Mouse (Mus musculus) retina, adult 2 months (tissue): Measurements from ENCODE around the gene Kdm1a.
A peak's percentile ranks its signal among the peaks of the same experiment; 100 is the strongest.

Experiments used
- DNase-seq: peaks from one replicate; pipeline ENCODE4 v3.0.0-alpha.2; 2012; ENCODE audit warnings: low read depth, low spot score

The Kdm1a gene

DNA sequence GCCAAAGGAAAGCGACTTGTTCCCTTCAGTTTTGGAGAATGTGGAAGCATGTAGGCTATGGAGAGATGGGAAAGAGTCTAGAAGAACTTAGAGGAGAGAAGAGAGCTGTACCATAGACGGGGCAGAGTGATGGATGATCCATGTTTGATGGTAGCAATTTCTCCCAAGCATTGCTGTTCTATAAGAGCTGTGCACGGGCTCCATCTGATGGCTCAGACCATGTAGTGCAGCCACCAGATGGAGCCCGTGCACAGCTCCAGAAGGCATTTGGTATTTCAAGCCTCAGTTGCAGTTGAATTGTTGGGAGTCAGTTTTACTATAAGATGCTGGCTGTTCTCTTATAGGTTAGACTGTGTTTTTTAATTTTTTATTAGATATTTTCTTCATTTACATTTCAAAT, 76.1 kb downstream of the Kdm1a start:
- DNase-seq = peak; percentile 46

DNA sequence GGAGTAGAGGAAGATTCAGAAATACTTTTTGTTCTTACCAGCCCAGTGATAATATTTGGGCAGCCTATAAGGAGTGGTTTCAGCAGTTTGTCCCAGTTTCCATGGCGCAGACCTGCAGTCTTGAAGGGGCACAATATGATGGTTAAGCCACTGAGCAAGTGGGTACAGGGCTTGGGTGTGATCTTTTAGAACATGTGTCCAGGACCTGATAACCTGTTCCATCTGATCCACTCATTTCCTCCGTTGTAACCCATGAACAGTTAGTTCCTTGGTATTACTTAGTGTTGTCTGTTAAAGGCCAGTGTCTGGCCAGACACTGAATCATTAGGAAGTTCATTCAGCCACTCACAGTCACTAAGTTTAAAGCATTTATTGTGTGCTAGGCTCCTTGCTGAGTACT, 78.2 kb downstream of the Kdm1a start:
- no peak for DNase-seq

DNA sequence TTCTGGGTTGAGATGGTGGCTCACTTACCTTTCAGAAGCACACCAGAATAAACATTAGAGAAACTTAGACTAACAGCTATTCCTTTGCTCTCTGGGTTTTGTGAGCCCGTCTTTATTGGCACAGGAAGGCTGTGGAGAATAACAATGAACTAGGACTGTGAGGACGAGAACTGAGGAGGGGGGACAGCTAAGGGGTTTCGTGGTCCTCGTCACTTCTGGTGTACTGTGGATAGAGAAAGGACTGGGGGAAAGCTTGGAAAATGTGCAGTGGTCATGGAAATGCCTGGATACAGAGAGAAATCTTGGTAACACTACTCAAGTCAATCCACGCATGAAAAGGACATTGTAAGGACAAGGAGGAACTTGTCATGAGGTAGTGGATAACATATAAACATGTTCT, 80.6 kb downstream of the Kdm1a start:
- DNase-seq = no peak

DNA sequence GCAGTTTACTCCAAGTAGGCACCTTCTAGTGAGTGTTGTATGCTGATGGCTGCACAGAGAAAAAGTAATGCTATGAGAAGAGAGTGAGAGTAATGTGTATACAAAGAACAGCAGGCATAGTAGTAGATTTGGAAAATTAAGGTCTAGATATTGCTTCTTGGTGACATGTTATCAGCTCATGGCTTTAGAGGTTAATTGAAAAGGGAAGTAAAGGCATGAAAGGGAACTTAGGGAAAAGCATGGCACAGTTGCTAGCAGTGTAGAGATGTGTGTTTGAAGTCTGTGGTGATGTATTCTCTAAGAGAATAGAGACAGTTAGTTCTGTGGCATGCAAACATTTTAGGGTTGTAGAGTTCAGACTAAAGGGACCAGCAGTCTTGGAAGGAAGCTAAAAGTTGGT, 82.7 kb downstream of the Kdm1a start:
- no peak for DNase-seq

DNA sequence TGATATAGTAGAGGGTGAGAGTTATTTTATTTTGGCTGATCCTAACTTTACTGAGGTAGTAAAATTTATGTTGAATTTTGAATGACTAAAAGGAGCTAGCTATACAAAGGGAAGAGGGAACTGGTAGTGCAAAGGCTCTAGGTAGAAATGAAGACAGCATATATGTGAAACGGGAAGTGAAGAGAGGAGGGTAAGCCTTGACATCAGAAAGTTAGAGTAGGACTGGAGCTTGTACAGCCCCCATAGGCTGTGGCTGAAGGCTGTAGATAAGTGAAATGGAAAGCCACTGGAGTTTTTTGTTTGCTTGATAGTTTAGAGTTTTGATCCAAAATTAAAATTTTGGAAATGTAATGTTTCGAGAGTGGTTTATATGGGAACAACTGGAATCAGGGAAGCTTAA, 83.9 kb downstream of the Kdm1a start:
- no peak for DNase-seq

DNA sequence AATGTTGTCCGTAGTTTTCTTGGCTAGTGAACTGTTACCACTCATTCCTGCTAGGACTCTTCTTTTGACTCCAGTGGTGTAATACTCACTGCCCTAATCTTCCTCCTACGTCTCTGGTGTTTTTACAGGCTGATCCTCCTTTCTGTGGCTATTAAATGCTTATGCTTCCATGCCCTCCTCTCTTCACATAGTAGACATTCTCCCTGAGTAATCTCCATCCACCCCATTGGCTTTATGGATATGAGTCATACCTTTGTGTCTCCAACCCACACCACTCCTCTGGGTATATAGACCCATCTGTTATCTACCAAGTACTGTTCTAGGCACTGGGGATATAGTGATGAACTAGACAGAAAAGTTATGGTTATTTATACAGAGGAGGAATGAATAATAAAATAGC, 84.4 kb downstream of the Kdm1a start:
- no peak for DNase-seq

DNA sequence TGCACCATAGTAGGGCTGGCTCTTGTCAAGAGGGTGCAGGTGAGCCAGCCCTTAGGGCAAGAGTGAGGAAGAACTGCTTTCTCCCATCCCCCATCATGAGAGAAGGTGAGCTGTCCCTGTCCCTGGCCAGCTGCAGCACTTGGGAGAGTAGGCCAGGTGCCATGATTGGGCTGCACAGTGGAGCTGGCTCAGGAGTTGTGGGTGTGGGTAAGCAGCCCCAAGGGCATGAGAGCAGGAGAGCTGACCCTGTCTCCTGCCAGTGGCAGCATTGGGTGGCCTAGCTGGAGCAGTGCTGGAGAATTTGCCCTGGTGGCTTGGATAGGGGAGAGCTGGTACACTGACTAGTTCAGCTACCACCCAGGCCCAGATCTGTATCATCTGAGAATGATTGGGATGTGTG, 89.6 kb downstream of the Kdm1a start:
- DNase-seq = no peak

DNA sequence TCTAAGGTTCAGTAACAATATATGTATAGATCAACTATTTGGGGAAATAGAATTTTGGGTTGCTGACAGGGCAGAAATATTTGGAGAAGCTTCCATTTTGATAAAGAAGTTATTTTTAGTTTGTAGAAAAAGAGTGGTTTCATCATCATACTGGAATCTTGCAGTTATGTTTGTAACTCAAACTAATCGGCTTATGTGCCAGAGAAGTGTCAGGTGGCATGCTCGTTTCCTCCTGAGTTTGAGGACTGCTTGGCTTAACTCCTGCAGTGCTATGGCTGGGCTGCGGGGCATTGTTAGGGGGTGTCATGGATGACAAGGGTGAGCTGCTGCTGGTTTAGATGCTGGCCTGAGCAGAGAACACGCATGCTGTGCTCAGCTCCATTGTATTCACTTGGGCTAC, 90.8 kb downstream of the Kdm1a start:
- DNase-seq = no peak

DNA sequence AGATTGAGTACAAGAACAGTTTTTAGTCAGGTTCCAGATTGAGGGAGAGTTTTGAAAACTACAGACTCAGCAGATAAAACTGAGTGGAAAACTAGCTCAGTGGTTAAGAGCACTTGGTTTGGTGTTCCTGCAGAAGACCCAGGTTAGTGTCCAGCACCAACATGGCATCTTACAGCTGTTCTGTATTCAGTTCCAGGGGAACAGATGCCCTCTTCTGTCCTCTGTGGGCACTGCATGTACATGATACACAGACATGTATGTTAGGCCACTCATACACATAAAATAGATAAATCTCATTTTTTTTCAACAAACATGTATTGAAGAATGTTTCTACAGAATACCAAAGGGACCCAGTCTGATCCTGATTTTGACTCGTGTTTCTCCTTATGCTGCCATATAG, 92.7 kb downstream of the Kdm1a start:
- no peak for DNase-seq

DNA sequence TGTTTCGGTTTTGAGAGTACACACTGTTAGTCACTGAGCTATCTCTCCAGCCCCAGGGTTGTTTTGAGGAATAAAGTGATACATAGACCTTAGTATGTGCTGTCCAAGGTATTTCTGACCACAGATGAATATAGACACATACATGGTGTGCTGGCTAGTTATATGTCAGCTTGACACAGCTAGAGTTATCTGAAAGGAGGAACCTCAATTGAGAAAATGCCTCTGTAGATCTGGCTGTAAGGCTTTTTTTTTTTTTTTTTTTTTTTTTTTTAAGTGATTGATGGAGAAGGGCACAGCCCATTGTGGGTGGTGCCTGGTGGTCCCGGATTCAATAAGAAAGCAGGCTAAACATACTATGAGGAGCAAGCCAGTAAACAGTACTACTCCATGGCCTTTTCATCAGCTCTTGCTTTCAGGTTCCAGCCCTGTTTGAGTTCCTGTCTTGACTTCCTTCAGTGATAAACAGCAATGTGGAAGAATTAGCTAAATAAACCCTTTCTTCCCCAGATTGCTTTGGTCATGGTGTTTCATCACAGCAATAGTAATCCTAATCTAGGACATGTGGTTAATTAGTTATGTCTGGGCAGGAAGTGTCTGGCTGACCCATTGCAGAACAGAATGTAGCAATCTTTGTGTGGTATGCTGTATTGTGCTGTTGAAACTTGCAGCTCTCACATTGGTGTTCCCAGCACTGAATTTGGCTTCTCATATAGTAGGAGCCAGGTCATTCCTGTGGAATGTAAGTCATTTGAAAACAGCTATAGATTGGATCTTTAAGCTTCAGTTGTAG, 96.9 kb downstream of the Kdm1a start:
- no peak for DNase-seq
